Mouse (Mus musculus) lung, adult 2 months (tissue): Measurements from ENCODE around the gene Olfr215.

Experiments
- CTCF ChIP-seq: fragments of 200-500 bp; IDR thresholded peaks from 2 replicates; pipeline ENCODE4 v1.5.1; 2011; ENCODE audit warnings: mild to moderate bottlenecking, low read length, control low read depth; ENCODE audit not compliant: insufficient read depth
- POLR2A ChIP-seq: fragments of 200-500 bp; IDR thresholded peaks from 2 replicates; pipeline ENCODE4 v1.6.1; 2011; ENCODE audit warnings: low read depth, mild to moderate bottlenecking, control low read depth, low read length, borderline replicate concordance; ENCODE audit errors: extremely low read depth

GRCm38 (mm10) chr6:116632129-116632528, 48.1 kb upstream of the Olfr215 start:
- TF ChIP-seq POLR2A (no peak), CTCF (peak; percentile 90)
